19 mouse cellular contexts compared by ENCODE assay signal in genomic region chr2:107935775-107936174, GRCm38 (mm10).
DNase-seq lines count a peak whose midpoint lies in the region; ATAC-seq and TF ChIP-seq lines count a peak whose summit lies in the region.
"Had no signal": no experiment of that assay in that cellular context is flagged by ENCODE, and none has a peak within 500 bp of the region (broad histone marks: within the 10 kb centered on the region; RNA-seq: fewer than 3 reads in every experiment).

No protein-coding gene starts in this region.

- H3K27me3 ChIP-seq in forebrain, embryonic 12.5 days: no peaks in the 10 kb centered on the region
- H3K27me3 ChIP-seq in forebrain, postnatal 0 days (ENCODE audit: insufficient read depth, low read length): no peaks in the 10 kb centered on the region
- H3K27me3 ChIP-seq in hindbrain, embryonic 12.5 days: no peaks in the 10 kb centered on the region
- no peaks in the 10 kb centered on the region for H3K27me3 ChIP-seq in neural tube, embryonic 12.5 days (replicated peaks)
- no peaks in the 10 kb centered on the region for H3K27me3 ChIP-seq in heart, embryonic 12.5 days (replicated peaks)
- H3K27me3 ChIP-seq: embryonic facial prominence, embryonic 13.5 days had no signal

- TF ChIP-seq CTCF in forebrain, postnatal 0 days (IDR thresholded peaks at IDR 0.05; ENCODE audit: low read depth): no peak
- TF ChIP-seq CTCF in brain, embryonic 14.5 days (IDR thresholded peaks at IDR 0.05; ENCODE audit: borderline replicate concordance, extremely low read depth, insufficient read depth, insufficient read length): no peak

- WGBS in forebrain, embryonic 12.5 days: 40% methylated on average over 2 of the region's 2 CpGs
- 19% methylated on average over 2 of the region's 2 CpGs for WGBS in forebrain, postnatal 0 days
- 67% methylated on average over 2 of the region's 2 CpGs for WGBS in hindbrain, embryonic 12.5 days
- WGBS in neural tube, embryonic 12.5 days: 50% methylated on average over 2 of the region's 2 CpGs
- 82% methylated on average over 2 of the region's 2 CpGs for WGBS in heart, embryonic 12.5 days

- H3K36me3 ChIP-seq in forebrain, embryonic 12.5 days (replicated peaks): no peaks in the 10 kb centered on the region
- H3K36me3 ChIP-seq in forebrain, postnatal 0 days (ENCODE audit: insufficient read depth): no peaks in the 10 kb centered on the region
- H3K36me3 ChIP-seq in hindbrain, embryonic 12.5 days: no peaks in the 10 kb centered on the region
- no peaks in the 10 kb centered on the region for H3K36me3 ChIP-seq in neural tube, embryonic 12.5 days
- no peaks in the 10 kb centered on the region for H3K36me3 ChIP-seq in heart, embryonic 12.5 days
- H3K36me3 ChIP-seq: embryonic facial prominence, embryonic 13.5 days had no signal

- no peak overlapping the region for H3K27ac ChIP-seq in forebrain, embryonic 12.5 days
- H3K27ac ChIP-seq in forebrain, postnatal 0 days (ENCODE audit: low read depth, low read length): no peak overlapping the region
- H3K27ac ChIP-seq in hindbrain, embryonic 12.5 days: no peak overlapping the region
- H3K27ac ChIP-seq in neural tube, embryonic 12.5 days: no peak overlapping the region
- no peak overlapping the region for H3K27ac ChIP-seq in heart, embryonic 12.5 days (ENCODE audit: poor library complexity, severe bottlenecking)
- H3K27ac ChIP-seq: embryonic facial prominence, embryonic 13.5 days; liver, embryonic 14.5 days; macrophage had no signal

- H3K9me3 ChIP-seq in forebrain, embryonic 12.5 days: no peaks in the 10 kb centered on the region
- H3K9me3 ChIP-seq in forebrain, postnatal 0 days (ENCODE audit: low read length): no peaks in the 10 kb centered on the region
- H3K9me3 ChIP-seq in hindbrain, embryonic 12.5 days (replicated peaks): no peaks in the 10 kb centered on the region
- no peaks in the 10 kb centered on the region for H3K9me3 ChIP-seq in neural tube, embryonic 12.5 days
- no peaks in the 10 kb centered on the region for H3K9me3 ChIP-seq in heart, embryonic 12.5 days (replicated peaks)
- H3K9me3 ChIP-seq: embryonic facial prominence, embryonic 13.5 days had no signal

- no peak for TF ChIP-seq POLR2A in brain, embryonic 14.5 days (IDR thresholded peaks at IDR 0.05; ENCODE audit: borderline replicate concordance, extremely low read depth, insufficient read depth, insufficient read length, poor library complexity, severe bottlenecking)

- H3K4me2 ChIP-seq in forebrain, embryonic 12.5 days: no peak overlapping the region
- H3K4me2 ChIP-seq in forebrain, postnatal 0 days (ENCODE audit: low read depth): no peak overlapping the region
- H3K4me2 ChIP-seq in hindbrain, embryonic 12.5 days (replicated peaks): no peak overlapping the region
- H3K4me2 ChIP-seq in neural tube, embryonic 12.5 days (replicated peaks): no peak overlapping the region
- H3K4me2 ChIP-seq in heart, embryonic 12.5 days: no peak overlapping the region
- H3K4me2 ChIP-seq: embryonic facial prominence, embryonic 13.5 days had no signal

- ATAC-seq in forebrain, embryonic 12.5 days (ENCODE audit: low FRiP score): peak; percentile 75; the same call in 1 of the 2 replicates
- ATAC-seq in forebrain, postnatal 0 days: no peak
- ATAC-seq in hindbrain, embryonic 12.5 days (ENCODE audit: low FRiP score): peak; percentile 82
- peak; percentile 82 for ATAC-seq in neural tube, embryonic 12.5 days (ENCODE audit: low FRiP score, low read depth)
- ATAC-seq in heart, embryonic 12.5 days (ENCODE audit: insufficient number of reproducible peaks, low FRiP score): no peak
- ATAC-seq: CD4-positive, CD25-positive, alpha-beta regulatory T cell, adult 4 months; Patski had no signal

- H3K4me3 ChIP-seq in forebrain, embryonic 12.5 days (replicated peaks): no peak overlapping the region
- no peak overlapping the region for H3K4me3 ChIP-seq in forebrain, postnatal 0 days (ENCODE audit: low read depth, low read length)
- no peak overlapping the region for H3K4me3 ChIP-seq in hindbrain, embryonic 12.5 days
- H3K4me3 ChIP-seq in neural tube, embryonic 12.5 days: no peak overlapping the region
- no peak overlapping the region for H3K4me3 ChIP-seq in heart, embryonic 12.5 days
- H3K4me3 ChIP-seq: embryonic facial prominence, embryonic 13.5 days had no signal

- H3K9ac ChIP-seq in forebrain, embryonic 12.5 days: no peak overlapping the region
- no peak overlapping the region for H3K9ac ChIP-seq in forebrain, postnatal 0 days
- H3K9ac ChIP-seq in hindbrain, embryonic 12.5 days: no peak overlapping the region
- H3K9ac ChIP-seq in neural tube, embryonic 12.5 days: no peak overlapping the region
- H3K9ac ChIP-seq in heart, embryonic 12.5 days: no peak overlapping the region
- H3K9ac ChIP-seq: embryonic facial prominence, embryonic 13.5 days; liver, embryonic 14.5 days had no signal

- no peak for DNase-seq in forebrain, postnatal 0 days
- DNase-seq in brain, embryonic 14.5 days (ENCODE audit: low read depth): peak; percentile 73
- DNase-seq in embryo, embryonic 11 days: no peak
- DNase-seq: adrenal gland, postnatal 14 days; cerebellum, adult 11 months; cerebellum, postnatal 10 days; gastrocnemius, postnatal 36 days; kidney, adult 2 months; kidney, postnatal 10 days; layer of hippocampus, postnatal 36 days had no signal

- peaks cover 7% of the 10 kb centered on the region for H3K4me1 ChIP-seq in forebrain, embryonic 12.5 days
- H3K4me1 ChIP-seq in forebrain, postnatal 0 days (ENCODE audit: insufficient read depth): no peaks in the 10 kb centered on the region
- H3K4me1 ChIP-seq in hindbrain, embryonic 12.5 days: 0 out of 2 replicates have a peak, but pooled peaks cover 3% of the 10 kb centered on the region
- H3K4me1 ChIP-seq in neural tube, embryonic 12.5 days: no peaks in the 10 kb centered on the region; the same call in 1 of the 2 replicates
- no peaks in the 10 kb centered on the region for H3K4me1 ChIP-seq in heart, embryonic 12.5 days (replicated peaks)
- H3K4me1 ChIP-seq: embryonic facial prominence, embryonic 13.5 days had no signal

Comparison
In these comparisons a context has a peak if more than half of its experiments do, and no peak if none do; other contexts are left out.
1. ATAC-seq: peak in forebrain, embryonic 12.5 days (single experiment), hindbrain, embryonic 12.5 days (single experiment) and neural tube, embryonic 12.5 days (single experiment); none in forebrain, postnatal 0 days (single experiment) and heart, embryonic 12.5 days (single experiment).